Mouse (Mus musculus) bone marrow macrophage, adult 2 months (primary cell): ENCODE data around the gene Slit3.

Experiments
- CTCF ChIP-seq: IDR thresholded peaks from 2 replicates; pipeline ENCODE4 v1.5.1; 2012; ENCODE audit warnings: low read depth, mild to moderate bottlenecking, low read length, moderate library complexity
- POLR2A ChIP-seq: IDR thresholded peaks from 2 replicates; pipeline ENCODE4 v1.6.1; 2012; ENCODE audit warnings: mild to moderate bottlenecking, low read depth, low read length, borderline replicate concordance

- TF ChIP-seq POLR2A, result no peak
- no peak for TF ChIP-seq CTCF
Measured at GRCm38 (mm10) chr11:35513343-35513742, 392.3 kb downstream of the Slit3 start.
